Mouse (Mus musculus) mouse embryonic stem cell (cell line): ENCODE results near the gene Zfp606.

Experiments
- in situ Hi-C, 2 experiments: fragments of 300-500 bp; cut with MboI; formaldehyde crosslinking; loops; 1 replicate in 1 of 2; 3 replicates in 1 of 2; pipeline ENCODE4 v1.14.3; 2019 to 2020; ENCODE audit warnings: low sequenced_read_pairs in 2 of 2, low pct_unique_long_range_greater_than_20kb in 1 of 2, mixed read lengths in 1 of 2; ENCODE audit not compliant: unreplicated experiment in 1 of 2

Zfp606 gene

DNA sequence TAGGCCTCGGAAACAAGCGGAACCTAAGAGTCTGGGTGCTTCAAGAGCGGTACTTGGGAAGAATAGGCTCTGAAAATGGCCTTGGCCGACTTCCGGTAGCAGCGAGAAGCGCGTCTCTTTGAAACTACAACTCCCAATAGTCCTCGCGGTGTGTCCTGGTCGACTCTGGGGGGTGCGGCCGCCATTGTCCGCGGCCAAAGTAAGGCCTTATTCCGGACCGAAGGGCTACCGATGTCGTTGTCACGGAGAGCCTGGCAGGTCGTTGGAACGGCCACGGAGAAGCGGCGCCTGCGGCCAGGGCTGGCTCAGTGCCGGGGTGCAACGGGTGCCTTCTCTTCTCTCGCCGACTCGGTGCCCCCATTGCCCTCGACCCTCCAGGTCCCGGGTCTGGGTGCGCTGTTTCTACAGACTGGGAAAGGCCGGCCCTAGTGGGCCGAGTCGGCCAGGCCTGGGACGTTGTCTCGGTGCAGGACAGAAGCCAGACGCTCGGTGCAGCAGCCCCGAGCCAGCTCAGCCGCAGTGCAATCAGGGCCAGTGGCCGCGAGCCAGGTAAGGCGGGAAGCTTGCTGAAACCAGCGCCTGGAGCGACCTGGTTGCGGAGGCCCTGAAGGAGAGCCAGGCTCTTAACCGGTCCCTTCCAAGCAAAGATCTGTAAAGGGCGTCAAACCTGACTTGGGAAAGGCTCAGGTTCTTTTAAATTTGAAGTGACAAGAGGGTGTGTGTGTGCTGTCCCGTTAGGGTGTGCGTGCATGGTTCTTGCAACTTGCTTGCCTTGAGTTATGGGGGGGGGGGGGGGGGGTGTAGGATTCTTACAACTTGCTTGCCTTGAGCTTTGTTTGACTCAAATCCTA lies at the start of gene Zfp606:
Gene Zfp606 (plus strand): TSS at position 136 of the 851 bp plus-strand sequence.
- in situ Hi-C loops, result loop anchor here in 1 of 2 experiments (25.0 kb wide), 1 partner anchor 309 kb away; no protein-coding TSS in a partner anchor

DNA sequence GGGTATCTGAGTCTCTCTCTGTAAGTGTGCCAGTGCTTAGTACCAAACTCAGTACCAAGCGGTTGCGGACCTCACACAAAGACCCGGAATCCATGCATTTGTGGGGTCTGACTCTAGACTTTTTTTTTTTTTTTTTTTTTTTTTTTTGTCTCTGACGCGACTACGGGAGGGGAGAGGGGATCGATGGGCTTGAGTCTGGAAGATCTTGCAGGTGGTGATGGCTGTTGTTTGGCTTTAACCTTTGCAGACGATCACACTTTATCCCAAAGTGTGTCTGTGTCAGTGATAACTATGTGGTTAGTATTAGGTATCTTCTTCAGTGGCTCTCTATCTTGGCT lies 885 bp downstream of the Zfp606 start:
- in situ Hi-C loops, result loop anchor here in 1 of 2 experiments (25.0 kb wide), 1 partner anchor 308 kb away; no protein-coding TSS in a partner anchor

DNA sequence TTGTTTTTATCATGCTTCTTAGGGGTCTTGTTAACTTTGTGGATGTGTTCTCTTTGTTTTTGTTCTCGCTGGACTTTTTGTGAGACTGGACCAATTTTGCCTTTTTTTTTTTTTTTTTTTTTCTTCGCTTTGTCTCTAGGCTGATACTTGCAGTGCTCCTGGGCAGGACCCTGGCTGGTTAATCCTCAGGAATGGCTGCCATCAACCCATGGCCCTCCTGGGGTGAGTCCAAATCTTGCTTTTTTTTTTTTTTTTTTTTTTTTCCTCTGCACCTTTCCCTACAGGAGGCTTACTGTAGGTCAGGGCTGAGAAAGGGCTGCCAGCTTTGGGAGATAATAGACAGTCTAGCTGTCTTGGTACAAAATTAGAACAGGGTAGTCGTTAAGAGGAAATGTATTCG lies 1.4 kb downstream of the Zfp606 start:
- in situ Hi-C loops, result loop anchor here in 1 of 2 experiments (25.0 kb wide), 1 partner anchor 308 kb away; no protein-coding TSS in a partner anchor

DNA sequence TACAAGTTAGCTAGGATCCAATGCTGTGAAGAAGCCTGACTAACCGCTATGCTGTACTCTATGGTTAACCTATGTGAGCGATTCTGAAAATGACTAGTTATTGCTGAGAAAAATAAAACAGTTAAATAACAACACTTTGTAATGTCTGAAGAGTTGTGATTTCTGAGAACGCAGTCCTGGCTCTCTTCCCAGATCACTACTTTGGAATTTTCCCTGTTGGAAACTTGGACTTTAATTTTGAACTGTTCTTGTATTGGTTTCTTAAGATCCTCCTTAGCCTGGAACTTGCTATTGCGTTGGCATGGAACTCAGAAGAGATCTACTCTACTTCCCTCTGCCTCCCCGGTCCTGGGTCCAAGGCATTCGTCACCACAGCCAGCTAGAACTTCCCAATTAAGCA lies 5.7 kb downstream of the Zfp606 start:
- in situ Hi-C loops, result loop anchor here in 1 of 2 experiments (25.0 kb wide), 1 partner anchor 304 kb away; no protein-coding TSS in a partner anchor

DNA sequence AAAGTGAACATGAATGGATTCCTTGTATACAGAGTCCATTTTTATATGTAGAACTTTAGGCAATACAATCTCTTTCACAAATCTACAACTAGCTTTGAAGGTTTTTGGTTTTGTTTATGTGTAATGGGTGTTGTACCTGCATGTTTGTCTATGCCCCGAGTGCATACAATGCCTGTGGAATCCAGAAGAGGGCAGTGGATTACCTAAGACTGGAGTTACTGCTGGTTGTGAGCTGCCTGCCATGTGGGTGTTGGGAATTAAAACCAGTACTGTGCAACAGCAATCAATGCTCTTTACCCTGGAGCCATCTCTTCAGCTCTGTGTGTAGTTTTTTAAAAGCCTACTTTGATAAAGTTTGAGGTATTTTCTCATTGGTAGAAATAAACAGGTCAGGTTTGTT lies 7.9 kb downstream of the Zfp606 start:
- in situ Hi-C loops, result loop anchor here in 1 of 2 experiments (25.0 kb wide), 1 partner anchor 301 kb away; no protein-coding TSS in a partner anchor

DNA sequence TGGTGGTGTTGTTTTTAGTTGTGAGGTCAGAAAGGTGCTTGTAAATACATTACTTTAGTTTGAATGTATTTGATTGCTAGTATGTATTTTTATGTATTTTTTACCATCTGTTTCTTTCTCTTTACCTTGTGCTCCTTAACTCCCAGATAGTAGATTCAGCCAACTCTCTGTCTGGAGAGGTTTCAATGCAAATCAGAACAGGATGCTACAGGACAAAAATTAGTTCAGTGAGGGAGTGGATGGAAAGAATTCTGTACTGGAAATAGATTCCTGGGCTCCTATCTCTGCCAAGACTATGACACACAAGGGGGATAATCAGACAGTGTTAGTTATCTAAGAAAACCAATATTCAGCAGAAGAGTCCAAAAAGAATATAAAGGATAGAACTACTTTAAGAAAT lies 8.6 kb downstream of the Zfp606 start:
- in situ Hi-C loops, result loop anchor here in 1 of 2 experiments (25.0 kb wide), 1 partner anchor 301 kb away; no protein-coding TSS in a partner anchor

DNA sequence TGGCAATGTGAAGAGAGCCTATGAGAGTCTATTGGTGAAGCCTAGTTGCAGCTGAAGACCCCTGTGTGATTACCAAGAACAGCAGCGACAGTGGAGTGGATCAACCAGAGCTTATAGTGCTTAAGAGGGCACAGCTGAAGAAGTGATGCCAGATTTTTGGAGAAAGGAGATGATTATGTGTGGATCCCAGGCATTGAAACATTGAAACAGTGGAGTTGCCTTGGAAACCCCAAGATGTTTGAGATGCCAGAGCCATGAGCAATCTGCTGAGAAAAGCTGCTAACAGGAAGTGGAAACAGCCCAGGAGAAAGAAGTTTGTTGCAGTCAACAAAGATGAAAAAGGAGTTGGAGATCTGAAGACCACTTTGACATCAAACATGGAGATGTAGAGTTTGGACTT lies 32.8 kb downstream of the Zfp606 start:
- in situ Hi-C loops, result no loop called here

DNA sequence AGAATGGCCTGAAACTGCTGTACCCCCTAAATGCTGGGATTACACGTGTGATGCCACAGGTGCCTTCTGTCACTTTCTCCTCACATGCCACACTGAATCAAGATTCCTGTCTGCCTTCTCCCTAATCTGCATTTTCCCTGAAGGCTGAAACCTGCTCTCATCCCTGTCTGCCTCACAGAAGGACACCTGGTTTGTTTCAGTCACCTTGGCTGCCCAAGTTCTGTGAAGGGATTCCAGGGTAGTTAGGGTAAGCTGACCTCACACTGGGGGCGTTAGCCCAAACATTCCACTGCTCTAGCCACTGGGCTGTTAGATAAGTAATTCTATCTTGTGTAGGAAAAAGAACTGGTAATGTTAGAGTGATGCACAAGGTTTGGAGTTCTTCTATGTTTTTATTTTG lies 34.1 kb downstream of the Zfp606 start, which contains the start of gene 2900092C05Rik:
Gene 2900092C05Rik (plus strand): TSS at position 301 of the 400 bp plus-strand sequence.
- in situ Hi-C loops, result no loop called here
